Mouse (Mus musculus): ENCODE data around the gene Ninj1. TPM values are rescaled to one million over a fixed set of nuclear protein-coding genes. Genes with fewer than 3 reads are reported as not detected.

The Ninj1 gene
- polyA plus RNA-seq, 1 experiment from 2014 or later, result 24.6 TPM

DNA sequence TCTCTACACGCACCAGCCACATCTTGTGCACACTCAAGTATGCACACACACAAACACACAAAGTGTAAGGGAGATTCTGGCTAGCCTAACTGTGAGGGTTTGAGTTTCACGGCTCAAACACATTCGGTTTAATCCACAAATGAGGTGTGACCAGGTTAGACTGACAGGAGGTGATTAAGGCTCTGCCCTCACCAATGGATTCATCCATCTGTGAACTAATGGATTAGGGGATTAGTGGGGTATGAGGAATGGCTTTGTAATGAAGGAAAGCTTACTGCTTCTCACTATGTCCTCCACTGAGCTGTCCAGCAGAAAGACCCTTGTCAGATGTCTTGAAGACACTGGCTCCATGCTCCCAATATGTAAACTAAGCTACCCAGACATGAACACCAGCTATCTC is 31.4 kb downstream of the Ninj1 start:
- no peak for ATAC-seq (ENCODE audit: low read depth)
- H3K27ac ChIP-seq (replicated peaks), result no peak overlapping the region
- peaks cover 25% of the 10 kb centered on the region for H3K4me1 ChIP-seq (replicated peaks)
- WGBS, result 52% methylated on average over 3 of the region's 3 CpGs
- no peak overlapping the region for H3K9ac ChIP-seq
- no peaks in the 10 kb centered on the region for H3K36me3 ChIP-seq
- no peaks in the 10 kb centered on the region for H3K9me3 ChIP-seq
- no peak overlapping the region for H3K4me3 ChIP-seq
- no peak overlapping the region for H3K4me2 ChIP-seq
- peaks cover 26% of the 10 kb centered on the region for H3K27me3 ChIP-seq

DNA sequence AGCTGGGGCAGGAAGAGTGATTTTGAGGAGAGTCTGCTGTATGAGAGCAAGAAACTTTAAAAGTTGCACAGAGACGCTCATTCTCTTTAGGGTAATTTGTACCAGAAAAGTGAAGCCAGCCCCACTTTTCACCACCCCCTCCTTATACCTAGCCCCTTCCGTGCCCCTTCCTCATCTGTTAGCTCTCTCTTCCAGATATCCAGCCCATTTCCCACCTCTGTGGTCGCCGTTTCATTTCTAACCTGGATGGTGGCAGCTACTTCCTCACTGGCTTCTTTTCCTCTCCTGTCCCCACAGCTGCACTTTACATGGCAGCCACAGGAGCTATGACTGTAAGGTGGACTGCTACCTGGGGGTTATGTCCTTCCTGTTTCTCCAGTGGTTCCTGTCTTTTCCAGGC is 32.1 kb downstream of the Ninj1 start:
- H3K36me3 ChIP-seq, result no peaks in the 10 kb centered on the region
- WGBS, result 83% methylated on average over 4 of the region's 4 CpGs
- no peak overlapping the region for H3K4me3 ChIP-seq
- no peak overlapping the region for H3K4me2 ChIP-seq
- H3K9ac ChIP-seq, result no peak overlapping the region
- no peak overlapping the region for H3K27ac ChIP-seq (replicated peaks)
- peaks cover 18% of the 10 kb centered on the region for H3K4me1 ChIP-seq (replicated peaks)
- no peak for ATAC-seq (ENCODE audit: low read depth)
- H3K9me3 ChIP-seq, result no peaks in the 10 kb centered on the region
- peaks cover 31% of the 10 kb centered on the region for H3K27me3 ChIP-seq

DNA sequence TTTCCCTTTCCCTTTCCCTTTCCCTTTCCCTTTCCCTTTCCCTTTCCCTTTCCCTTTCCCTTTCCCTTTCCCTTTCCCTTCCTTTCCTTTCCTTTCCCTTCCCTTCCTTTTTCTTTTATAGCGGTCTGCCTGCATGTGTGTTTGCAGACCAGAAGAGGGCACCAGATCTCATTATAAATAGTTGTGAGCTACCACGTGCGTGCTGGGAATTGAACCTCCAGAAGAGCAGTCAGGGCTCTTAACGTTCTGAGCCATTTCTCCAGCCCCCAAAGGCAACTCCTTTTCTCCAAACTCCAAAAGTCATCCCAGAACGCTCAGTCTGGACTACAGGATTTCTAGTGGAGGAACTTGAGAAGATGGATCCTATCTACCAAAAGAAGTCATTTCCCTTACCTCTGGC is 33.6 kb downstream of the Ninj1 start:
- no peak for ATAC-seq (ENCODE audit: low read depth)
- peaks cover 29% of the 10 kb centered on the region for H3K27me3 ChIP-seq
- H3K4me3 ChIP-seq, result no peak overlapping the region
- 17% methylated on average over 5 of the region's 5 CpGs for WGBS
- peaks cover 5% of the 10 kb centered on the region; the same call in 1 of the 2 replicates for H3K4me1 ChIP-seq (replicated peaks)
- no peak overlapping the region for H3K27ac ChIP-seq (replicated peaks)
- H3K4me2 ChIP-seq, result no peak overlapping the region
- H3K9ac ChIP-seq, result no peak overlapping the region
- H3K9me3 ChIP-seq, result no peaks in the 10 kb centered on the region
- no peaks in the 10 kb centered on the region for H3K36me3 ChIP-seq

DNA sequence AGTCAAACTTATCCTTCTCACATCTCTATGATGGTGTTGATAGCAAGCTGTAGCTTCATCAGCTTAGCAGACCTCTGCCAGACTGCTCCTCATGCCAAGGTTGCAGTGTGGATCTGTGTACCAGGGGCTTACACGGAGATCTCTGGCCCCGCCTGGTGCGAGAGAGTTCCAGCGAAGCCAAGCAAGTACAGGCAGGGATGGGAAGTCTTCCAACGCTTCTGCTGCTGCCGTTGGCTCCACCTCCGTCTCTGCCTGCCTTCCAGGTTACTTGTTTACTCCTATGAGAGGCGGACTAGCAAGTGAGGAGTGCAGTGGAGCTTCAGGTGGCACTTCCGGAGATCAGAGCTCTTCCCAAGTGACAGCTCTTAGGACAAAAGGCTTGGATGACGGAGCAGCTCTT is 37.0 kb downstream of the Ninj1 start:
- no peak for ATAC-seq (ENCODE audit: low read depth)
- 15% methylated on average over 10 of the region's 10 CpGs for WGBS
- no peak overlapping the region for H3K27ac ChIP-seq (replicated peaks)

DNA sequence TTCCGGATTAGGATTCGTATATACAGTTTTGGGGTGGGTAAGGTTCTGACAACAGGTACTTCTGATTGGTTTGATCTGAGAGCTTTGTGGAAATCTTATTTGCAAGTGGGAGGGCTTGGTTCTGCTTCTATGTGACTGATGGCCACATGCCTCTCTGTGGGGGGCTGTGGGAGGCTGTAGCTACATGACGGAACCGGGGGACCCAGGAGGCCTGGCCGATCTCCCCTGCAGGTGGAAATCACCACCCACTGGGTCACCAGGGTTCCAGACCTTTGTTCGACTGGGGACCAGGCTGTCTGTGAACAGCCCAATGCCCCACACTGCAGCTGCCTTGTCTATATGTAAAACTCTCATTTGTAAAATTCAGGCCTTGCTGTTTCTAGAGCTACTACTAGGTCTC is 37.4 kb downstream of the Ninj1 start:
- no peak for ATAC-seq (ENCODE audit: low read depth)
- Histone ChIP-seq H3K36me3 (no peaks in the 10 kb centered on the region), H3K4me1 (replicated peaks) (no peaks in the 10 kb centered on the region), H3K4me3 (no peak overlapping the region), H3K4me2 (no peak overlapping the region), H3K27me3 (peaks cover 11% of the 10 kb centered on the region), H3K9ac (no peak overlapping the region), H3K9me3 (no peaks in the 10 kb centered on the region), H3K27ac (replicated peaks) (no peak overlapping the region)
- 25% methylated on average over 6 of the region's 6 CpGs for WGBS

More for the DNA sequence above, 37.0 kb downstream of the Ninj1 start:
- H3K4me1 ChIP-seq (replicated peaks), result no peaks in the 10 kb centered on the region
- no peak overlapping the region for H3K4me2 ChIP-seq
- no peaks in the 10 kb centered on the region for H3K9me3 ChIP-seq
- H3K9ac ChIP-seq, result no peak overlapping the region
- H3K4me3 ChIP-seq, result no peak overlapping the region
- peaks cover 11% of the 10 kb centered on the region for H3K27me3 ChIP-seq
- no peaks in the 10 kb centered on the region for H3K36me3 ChIP-seq

DNA sequence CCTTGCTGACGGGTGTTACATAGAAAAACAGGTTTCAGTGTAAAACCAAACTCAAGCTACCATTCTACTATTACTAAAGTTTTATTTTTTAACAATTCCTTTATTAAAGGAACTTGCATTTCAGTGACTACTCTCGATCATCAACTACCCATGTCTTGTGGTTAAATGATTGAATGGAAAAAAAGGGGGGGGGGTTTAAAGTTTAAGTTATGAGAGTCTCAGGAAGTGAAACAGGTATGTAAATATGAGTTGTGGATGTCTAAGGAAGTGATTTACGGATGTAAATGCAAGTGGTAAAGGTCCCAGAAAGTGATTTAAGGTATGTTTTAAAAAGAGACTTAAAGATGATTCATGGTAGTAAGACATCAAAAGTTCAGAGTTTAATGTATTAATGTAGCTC is 37.9 kb downstream of the Ninj1 start:
- Histone ChIP-seq H3K9ac (no peak overlapping the region), H3K27ac (replicated peaks) (no peak overlapping the region), H3K27me3 (peaks cover 11% of the 10 kb centered on the region), H3K9me3 (no peaks in the 10 kb centered on the region), H3K36me3 (no peaks in the 10 kb centered on the region), H3K4me1 (replicated peaks) (no peaks in the 10 kb centered on the region), H3K4me2 (no peak overlapping the region), H3K4me3 (no peak overlapping the region)
- 66% methylated on average over 3 of the region's 3 CpGs for WGBS
- ATAC-seq (ENCODE audit: low read depth), result no peak

DNA sequence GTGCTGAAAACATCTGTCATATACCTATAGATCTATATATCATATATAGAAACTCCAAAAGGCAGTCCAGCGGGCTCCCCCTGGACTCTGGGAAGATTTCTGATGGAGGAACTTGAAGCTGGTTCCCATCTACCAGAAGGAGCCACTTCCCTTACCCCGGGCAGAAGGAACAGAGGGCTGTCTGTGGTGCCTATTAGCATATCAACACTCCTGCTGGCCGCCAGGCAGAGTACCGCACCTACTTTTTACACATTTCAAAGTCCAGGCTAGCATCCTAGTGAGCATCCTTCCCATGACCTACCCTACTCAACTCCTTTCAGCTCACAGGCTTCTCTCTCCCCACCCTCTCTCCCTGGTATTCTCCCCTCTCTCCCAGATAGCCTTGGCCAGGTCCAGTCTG is 38.3 kb downstream of the Ninj1 start:
- H3K9ac ChIP-seq, result no peak overlapping the region
- H3K4me2 ChIP-seq, result no peak overlapping the region
- peaks cover 11% of the 10 kb centered on the region for H3K27me3 ChIP-seq
- H3K4me3 ChIP-seq, result no peak overlapping the region
- no peaks in the 10 kb centered on the region for H3K9me3 ChIP-seq
- H3K27ac ChIP-seq (replicated peaks), result no peak overlapping the region
- 33% methylated on average over 4 of the region's 4 CpGs for WGBS
- no peak for ATAC-seq (ENCODE audit: low read depth)
- H3K36me3 ChIP-seq, result no peaks in the 10 kb centered on the region
- H3K4me1 ChIP-seq (replicated peaks), result no peaks in the 10 kb centered on the region

DNA sequence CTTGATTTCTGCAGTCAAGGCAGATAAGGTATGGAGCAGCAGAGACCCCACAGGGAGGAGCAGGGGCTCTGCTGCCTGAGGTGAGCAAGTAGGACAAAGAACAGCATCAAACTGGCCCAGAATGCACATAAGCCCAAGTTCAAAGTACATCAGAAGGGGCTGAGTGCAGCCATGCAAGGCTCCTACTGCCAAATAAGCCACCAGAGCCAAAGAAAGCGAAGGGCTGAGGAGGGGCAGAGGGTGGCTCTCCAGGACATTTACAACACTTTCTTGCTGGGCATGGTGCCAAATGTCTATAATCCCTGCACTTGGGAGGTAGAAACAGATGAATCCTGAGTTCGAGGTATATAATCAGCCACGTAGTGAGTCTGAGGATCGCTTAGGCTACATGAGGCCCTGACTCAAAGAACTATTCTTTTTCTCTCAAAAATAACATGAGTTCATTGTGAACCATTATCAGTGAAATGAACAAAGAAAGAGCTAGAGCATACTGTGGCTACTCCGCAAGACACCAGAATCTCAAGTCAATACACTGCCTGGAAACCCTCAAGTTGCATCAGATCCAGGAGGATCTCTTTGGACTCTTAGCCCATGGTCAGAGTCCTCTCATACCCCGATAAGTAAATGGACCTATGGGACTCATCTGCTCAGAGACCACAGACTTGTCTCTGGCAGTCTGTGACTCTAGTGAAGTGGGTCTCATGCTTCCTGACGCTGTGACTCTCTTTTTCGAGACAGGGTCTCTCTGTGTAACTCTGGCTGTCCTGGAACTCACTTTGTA is 46.7 kb downstream of the Ninj1 start:
- Histone ChIP-seq H3K27ac (replicated peaks) (no peak overlapping the region), H3K4me1 (replicated peaks) (no peaks in the 10 kb centered on the region), H3K36me3 (no peaks in the 10 kb centered on the region), H3K27me3 (no peaks in the 10 kb centered on the region), H3K9me3 (no peaks in the 10 kb centered on the region), H3K4me3 (no peak overlapping the region), H3K9ac (no peak overlapping the region), H3K4me2 (no peak overlapping the region)
- 89% methylated on average over 8 of the region's 8 CpGs for WGBS
- ATAC-seq (ENCODE audit: low read depth), result no peak

DNA sequence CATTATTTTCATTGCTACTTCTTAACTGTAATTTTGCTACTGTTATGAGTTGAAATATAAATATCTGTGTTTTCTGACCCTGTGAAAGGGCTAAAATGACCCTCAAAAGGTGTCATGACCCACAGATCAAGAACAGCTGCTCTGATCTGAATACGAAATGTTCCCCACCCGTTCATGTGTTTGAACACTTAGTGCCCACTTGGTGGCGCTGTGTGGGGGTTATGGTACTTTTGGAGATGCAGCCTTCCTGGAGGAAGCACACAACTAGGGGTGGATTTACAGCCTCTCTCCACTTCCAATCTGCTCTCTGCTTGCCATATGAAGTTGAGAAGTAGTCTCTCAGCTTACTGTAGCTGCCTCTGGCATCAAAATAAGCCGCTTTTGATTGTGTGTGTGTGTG is 47.4 kb downstream of the Ninj1 start:
- 94% methylated on average over 4 of the region's 4 CpGs for WGBS
- Histone ChIP-seq H3K27me3 (no peaks in the 10 kb centered on the region), H3K4me1 (replicated peaks) (no peaks in the 10 kb centered on the region), H3K27ac (replicated peaks) (no peak overlapping the region), H3K9ac (no peak overlapping the region), H3K36me3 (no peaks in the 10 kb centered on the region), H3K4me2 (no peak overlapping the region), H3K9me3 (no peaks in the 10 kb centered on the region), H3K4me3 (no peak overlapping the region)
- no peak for ATAC-seq (ENCODE audit: low read depth)

DNA sequence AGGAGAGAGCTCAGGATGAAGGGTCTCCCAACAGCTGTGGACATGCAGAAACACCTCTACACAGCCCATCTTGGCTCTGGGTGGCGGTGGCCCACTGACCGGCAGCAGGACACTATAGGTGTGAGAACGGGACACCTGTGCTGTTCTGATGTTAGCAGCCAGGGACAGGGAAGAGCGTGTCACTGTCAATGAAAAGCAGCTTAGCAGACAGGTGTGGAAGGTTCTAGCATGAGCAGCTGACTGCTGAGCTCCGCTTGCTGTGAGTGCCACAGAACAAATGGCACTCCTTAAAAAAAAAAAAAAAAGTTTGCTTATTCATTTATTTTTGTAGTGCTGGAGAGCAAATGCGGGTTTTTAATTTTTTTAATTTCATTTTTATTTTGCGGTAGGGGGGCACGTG is 50.3 kb downstream of the Ninj1 start:
- Histone ChIP-seq H3K4me1 (replicated peaks) (no peaks in the 10 kb centered on the region), H3K4me2 (no peak overlapping the region)

DNA sequence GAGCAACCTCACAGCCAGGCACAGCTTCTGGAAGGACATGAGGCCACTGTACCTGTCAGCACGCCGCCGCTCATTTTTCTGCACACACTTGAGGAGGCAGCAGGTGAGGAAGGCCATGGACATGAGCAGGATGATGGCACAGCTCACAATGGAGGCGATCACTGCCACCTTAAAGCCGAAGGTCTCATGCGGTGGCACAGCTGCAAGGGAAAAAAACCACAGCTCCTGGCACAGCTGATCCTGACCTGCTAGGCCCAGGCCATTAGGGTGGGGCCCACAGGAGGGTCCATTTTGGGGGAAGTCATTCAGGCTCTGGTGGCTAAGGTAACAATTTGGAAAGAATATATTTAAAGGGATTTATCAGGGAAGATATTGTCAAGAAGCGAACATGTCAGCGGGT is 51.5 kb downstream of the Ninj1 start:
- no peaks in the 10 kb centered on the region for H3K27me3 ChIP-seq
- ATAC-seq (ENCODE audit: low read depth), result no peak
- no peak overlapping the region for H3K9ac ChIP-seq
- no peak overlapping the region for H3K4me3 ChIP-seq
- 94% methylated on average over 8 of the region's 8 CpGs for WGBS
- H3K9me3 ChIP-seq, result no peaks in the 10 kb centered on the region
- H3K36me3 ChIP-seq, result no peaks in the 10 kb centered on the region
- no peak overlapping the region for H3K4me2 ChIP-seq
- H3K4me1 ChIP-seq (replicated peaks), result no peaks in the 10 kb centered on the region
- no peak overlapping the region for H3K27ac ChIP-seq (replicated peaks)

More for the DNA sequence above, 50.3 kb downstream of the Ninj1 start:
- Histone ChIP-seq H3K9ac (no peak overlapping the region), H3K9me3 (no peaks in the 10 kb centered on the region), H3K4me3 (no peak overlapping the region), H3K27me3 (no peaks in the 10 kb centered on the region), H3K36me3 (no peaks in the 10 kb centered on the region), H3K27ac (replicated peaks) (no peak overlapping the region)
- WGBS, result 91% methylated on average over 8 of the region's 8 CpGs
- ATAC-seq (ENCODE audit: low read depth), result no peak

DNA sequence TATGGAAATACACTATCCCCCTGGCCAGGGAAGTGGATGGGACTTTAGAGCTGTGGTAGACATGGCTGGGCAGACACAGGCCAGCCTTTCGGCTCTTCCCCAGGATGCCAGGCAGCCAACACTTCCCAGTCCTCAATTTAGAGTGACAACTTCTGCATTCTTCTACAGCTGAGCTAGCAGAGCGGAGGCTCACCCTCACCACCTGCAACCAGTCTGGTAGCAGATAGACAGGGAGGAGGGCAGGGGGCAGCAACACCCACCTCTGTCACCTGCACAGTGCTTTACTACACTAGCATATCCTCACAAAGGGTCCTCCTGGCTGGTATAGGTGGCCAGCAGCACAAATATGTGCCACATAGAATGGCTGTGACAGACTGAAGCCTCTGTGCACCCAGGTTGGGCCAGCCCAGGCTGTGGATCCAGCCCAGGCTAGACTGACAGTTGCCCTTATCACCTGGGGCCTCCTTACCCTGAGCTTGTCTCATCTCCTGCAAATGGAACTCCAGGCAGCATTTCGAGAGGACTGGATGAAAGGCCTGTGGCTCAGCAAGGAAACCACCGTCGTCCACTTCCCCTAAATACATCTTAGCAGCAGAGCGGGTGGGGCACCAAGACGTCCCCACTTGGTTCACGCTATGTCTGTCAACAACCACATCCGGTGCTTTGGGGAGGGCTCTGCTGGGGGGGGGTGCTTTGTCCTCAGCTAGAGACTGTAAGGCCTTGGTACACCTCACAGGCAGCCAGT is 55.2 kb downstream of the Ninj1 start:
- no peak overlapping the region for H3K4me2 ChIP-seq
- peaks cover 19% of the 10 kb centered on the region for H3K27me3 ChIP-seq
- no peak overlapping the region for H3K9ac ChIP-seq
- peaks cover 2% of the 10 kb centered on the region; the same call in 1 of the 2 replicates for H3K4me1 ChIP-seq (replicated peaks)
- H3K4me3 ChIP-seq, result no peak overlapping the region
- H3K36me3 ChIP-seq, result no peaks in the 10 kb centered on the region
- H3K27ac ChIP-seq (replicated peaks), result no peak overlapping the region
- H3K9me3 ChIP-seq, result no peaks in the 10 kb centered on the region
- WGBS, result 79% methylated on average over 9 of the region's 9 CpGs
- no peak for ATAC-seq (ENCODE audit: low read depth)
